Mouse (Mus musculus): Measurements from ENCODE around the gene Myl9.
"Not testable (repeated sequence)": the region's sequence is repeated elsewhere in the genome, so short reads cannot be mapped to it uniquely, and the experiment has no call there.

The Myl9 gene

GRCm38 (mm10) chr2:156784891-156785290 is 9.7 kb downstream of the Myl9 start:
- DNase-seq (ENCODE audit: low spot score), result no peak

GRCm38 (mm10) chr2:156786369-156786768 is 11.1 kb downstream of the Myl9 start:
- DNase-seq (ENCODE audit: low spot score), result not testable (repeated sequence)

GRCm38 (mm10) chr2:156787090-156787775 is 12.0 kb downstream of the Myl9 start:
- DNase-seq (ENCODE audit: low spot score), result no peak

- no peak for DNase-seq (ENCODE audit: low spot score)
Measured at GRCm38 (mm10) chr2:156787776-156788105, 12.5 kb downstream of the Myl9 start.

- no peak for DNase-seq (ENCODE audit: low spot score)
Measured at GRCm38 (mm10) chr2:156788836-156789235, 13.6 kb downstream of the Myl9 start.

GRCm38 (mm10) chr2:156798516-156798915 is 23.3 kb downstream of the Myl9 start:
- DNase-seq (ENCODE audit: low spot score), result no peak

GRCm38 (mm10) chr2:156801045-156801444 is 25.8 kb downstream of the Myl9 start:
- no peak for DNase-seq (ENCODE audit: low spot score)

- DNase-seq (ENCODE audit: low spot score), result not testable (repeated sequence)
Measured at GRCm38 (mm10) chr2:156802116-156802515, 26.9 kb downstream of the Myl9 start.

- DNase-seq (ENCODE audit: low spot score), result no peak
Measured at GRCm38 (mm10) chr2:156803698-156804372, 28.6 kb downstream of the Myl9 start.

- no peak for DNase-seq (ENCODE audit: low spot score)
Measured at GRCm38 (mm10) chr2:156804589-156804988, 29.4 kb downstream of the Myl9 start.

- DNase-seq (ENCODE audit: low spot score), result no peak
Measured at GRCm38 (mm10) chr2:156806886-156807285, 31.7 kb downstream of the Myl9 start.

GRCm38 (mm10) chr2:156809579-156809978 is 34.4 kb downstream of the Myl9 start:
- DNase-seq (ENCODE audit: low spot score), result peak; percentile 77

GRCm38 (mm10) chr2:156810716-156811115 is 35.5 kb downstream of the Myl9 start:
- DNase-seq (ENCODE audit: low spot score), result no peak

- no peak for DNase-seq (ENCODE audit: low spot score)
Measured at GRCm38 (mm10) chr2:156811556-156811955, 36.3 kb downstream of the Myl9 start.

- no peak for DNase-seq (ENCODE audit: low spot score)
Measured at GRCm38 (mm10) chr2:156814344-156814801, 39.2 kb downstream of the Myl9 start.

- DNase-seq (ENCODE audit: low spot score), result no peak
Measured at GRCm38 (mm10) chr2:156814893-156815292, 39.7 kb downstream of the Myl9 start.

GRCm38 (mm10) chr2:156815412-156815811 is 40.2 kb downstream of the Myl9 start:
- DNase-seq (ENCODE audit: low spot score), result no peak

GRCm38 (mm10) chr2:156816116-156816515 is 40.9 kb downstream of the Myl9 start:
- DNase-seq (ENCODE audit: low spot score), result no peak

- not testable (repeated sequence) for DNase-seq (ENCODE audit: low spot score)
Measured at GRCm38 (mm10) chr2:156825128-156825527, 49.9 kb downstream of the Myl9 start.

Measured in layer of hippocampus, adult 11-12 months (tissue).